Mouse (Mus musculus) left cerebral cortex, postnatal 14 days (tissue): ENCODE results near the gene Pak6. TPM values are rescaled to one million over a fixed set of nuclear protein-coding genes. Genes with fewer than 3 reads are reported as not detected.
"Not testable (repeated sequence)": the region's sequence is repeated elsewhere in the genome, so short reads cannot be mapped to it uniquely, and the experiment has no call there.

Source experiments
- DNase-seq, 2 experiments: peaks; one replicate each; pipeline ENCODE4 v3.0.0; 2021 to 2022; ENCODE audit warnings: low spot score in 2 of 2, mixed read lengths in 1 of 2
- intact Hi-C: fragments of 180-260 bp; cut with DNase I; formaldehyde crosslinking; loops from one replicate; pipeline ENCODE4 v1.15.1; 2025
- long read RNA-seq, 2 experiments: library from polyadenylated mRNA; stranded (forward); transcript quantifications; one replicate each; pipeline ENCODE4 v2.0.0; 2021
- total RNA-seq, 2 experiments: library from RNA; stranded (reverse); gene quantifications; 2 replicates each; pipeline ENCODE4 v1.2.3; 2021

Gene Pak6
- total RNA-seq = 100 to 1,000 TPM; 117 to 122 TPM
- long read RNA-seq, experiment 1, full-length matches to known transcripts = 4 of 165 reads
- long read RNA-seq, experiment 1, partial matches to known transcripts = 103 of 165 reads
- long read RNA-seq, experiment 1, other reads (novel, unspliced or antisense) = 58 of 165 reads
- long read RNA-seq, experiment 2, partial matches to known transcripts = 115 of 192 reads
- long read RNA-seq, experiment 2, other reads (novel, unspliced or antisense) = 76 of 192 reads

DNA sequence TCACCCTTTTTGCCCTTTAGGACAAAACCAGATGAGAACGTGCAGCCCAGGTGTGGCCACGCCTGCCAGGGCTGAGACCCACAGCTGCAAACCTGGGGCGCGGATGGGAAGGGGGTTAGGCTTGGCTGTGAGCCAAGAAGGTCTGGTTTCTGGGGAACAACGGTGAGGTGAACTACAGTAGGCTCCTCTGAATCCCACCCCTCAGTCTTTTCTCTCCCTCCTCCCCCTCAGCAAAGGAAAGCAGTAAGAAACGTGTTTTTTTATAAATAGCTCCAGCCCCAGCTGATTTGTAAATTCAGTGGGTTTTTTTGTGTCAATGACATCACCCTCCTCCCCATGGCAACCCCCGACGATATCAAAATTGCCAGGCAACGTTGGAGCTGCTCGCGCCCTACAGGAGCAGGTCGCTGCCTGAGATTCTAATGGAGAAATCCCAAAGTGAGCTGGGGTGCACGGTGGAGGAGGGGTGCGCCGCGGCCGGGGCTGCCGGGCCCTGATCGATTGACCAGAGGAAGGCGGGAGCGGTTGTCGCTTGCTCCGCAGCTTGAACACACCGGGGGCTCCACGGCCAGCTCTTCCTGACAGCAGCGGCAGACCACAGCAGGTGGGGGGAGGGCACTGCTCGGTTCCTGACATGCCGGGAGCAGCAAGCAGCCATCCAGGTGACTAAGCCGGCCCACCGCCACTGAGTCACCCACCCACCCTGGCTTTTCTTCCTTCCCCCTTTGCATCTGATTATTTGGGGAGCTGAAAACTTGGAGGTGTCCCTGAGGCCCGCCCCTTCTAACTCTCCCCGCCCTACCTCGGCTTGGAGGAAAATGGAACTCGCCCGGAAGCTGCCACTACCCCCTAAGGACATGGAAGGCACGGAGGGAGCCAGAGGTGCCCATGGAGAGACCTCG lies at the start of gene Pak6:
Gene Pak6 (plus strand): TSS at position 402 of the 902 bp plus-strand sequence.
- peak; percentile 73 to 84 for DNase-seq
- intact Hi-C loops = no loop called here

DNA sequence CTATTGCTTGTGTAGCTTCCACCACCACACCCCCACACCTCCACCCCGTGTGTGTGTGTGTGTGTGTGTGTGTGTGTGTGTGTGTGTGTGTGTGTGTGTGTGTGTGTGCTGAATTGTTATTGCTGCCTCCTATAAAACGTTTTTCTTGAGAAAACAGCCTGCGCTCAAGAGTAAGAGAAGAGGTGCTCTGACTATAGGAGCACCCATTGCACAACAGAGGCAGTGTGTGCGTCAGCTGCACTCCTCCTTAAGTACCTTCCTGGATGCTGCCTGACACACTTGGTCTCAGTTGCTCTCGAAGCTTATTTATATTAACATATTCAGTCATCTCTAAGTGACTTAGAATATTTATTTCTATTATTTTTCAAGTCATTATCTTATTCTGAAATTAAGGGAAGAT lies 45.1 kb upstream of the Pak6 start:
- intact Hi-C loops = no loop called here
- no peak for DNase-seq

DNA sequence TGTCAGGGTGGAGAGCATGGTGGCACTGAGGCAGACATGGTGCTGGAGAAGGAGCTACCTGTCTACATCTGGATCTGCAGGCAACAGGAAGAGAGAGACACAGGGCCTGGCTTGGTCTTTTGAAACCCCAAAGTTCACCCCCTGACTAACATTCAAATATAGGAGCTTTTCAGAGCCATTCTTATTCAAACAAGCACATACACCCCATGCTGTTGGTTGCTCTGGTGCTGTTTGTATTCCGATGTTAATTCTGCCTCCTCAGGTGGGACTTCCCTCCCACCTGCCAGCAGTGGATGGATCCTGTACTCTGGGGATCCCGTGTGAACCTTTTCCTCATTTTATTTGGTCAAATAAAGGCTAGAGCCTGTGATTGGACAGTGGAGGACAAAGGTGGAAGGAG lies 43.0 kb upstream of the Pak6 start:
- intact Hi-C loops = no loop called here
- DNase-seq = no peak

- intact Hi-C loops = no loop called here
Measured at GRCm38 (mm10) chr2:118620608-118621007, 42.5 kb upstream of the Pak6 start.

GRCm38 (mm10) chr2:118629276-118629675 lies 33.8 kb upstream of the Pak6 start:
- DNase-seq = peak; percentile 19 to 25

More at GRCm38 (mm10) chr2:118620608-118621007, 42.5 kb upstream of the Pak6 start:
- no peak for DNase-seq

DNA sequence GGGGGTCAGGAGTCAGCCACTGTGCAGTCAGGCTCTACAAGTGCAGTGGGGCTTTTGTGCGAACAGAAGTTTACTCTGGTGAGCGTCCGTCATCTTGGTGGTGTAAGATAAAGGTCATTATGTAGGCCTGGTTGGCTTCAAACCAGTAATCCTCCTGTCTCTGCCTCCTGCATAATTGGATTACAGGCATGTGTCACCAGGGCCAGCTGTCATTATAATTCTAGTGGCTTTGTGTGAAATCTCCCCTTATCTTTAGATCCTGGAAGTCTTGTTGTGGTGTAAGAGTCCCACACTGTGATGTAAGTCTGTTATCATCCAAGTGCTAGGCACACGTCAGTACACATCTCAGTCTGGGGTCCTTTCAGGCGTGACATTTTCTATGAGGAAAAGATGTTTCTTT lies 29.7 kb upstream of the Pak6 start:
- DNase-seq = no peak
- intact Hi-C loops = loop anchor here (10.0 kb wide), 1 partner anchor 369 kb away; no protein-coding TSS in a partner anchor

More at GRCm38 (mm10) chr2:118629276-118629675, 33.8 kb upstream of the Pak6 start:
- intact Hi-C loops = loop anchor here (5.0 kb wide), 1 partner anchor 142 kb away; no protein-coding TSS in a partner anchor

DNA sequence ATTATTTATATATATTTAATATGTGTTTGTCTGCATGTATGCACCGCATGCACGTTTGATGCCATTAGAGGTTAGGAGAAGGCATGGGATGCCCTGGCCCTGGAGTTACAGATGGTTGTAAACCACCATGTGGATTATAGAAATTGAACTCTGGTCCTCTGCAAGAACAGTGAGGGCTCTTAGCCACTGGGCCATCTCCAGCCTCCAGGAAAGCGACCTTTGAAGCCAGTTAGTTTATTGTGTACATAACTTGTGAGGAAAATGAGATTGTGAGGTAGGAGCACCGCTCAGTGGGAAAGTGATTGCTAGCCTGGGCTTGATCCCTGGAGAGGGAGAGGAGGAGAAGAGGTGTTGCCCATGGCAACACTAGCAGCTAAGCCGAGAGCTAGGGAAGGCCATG lies 25.8 kb upstream of the Pak6 start:
- intact Hi-C loops = loop anchor here (5.0 to 10.0 kb wide), 2 partner anchors 95 to 372 kb away; no protein-coding TSS in a partner anchor
- no peak for DNase-seq

DNA sequence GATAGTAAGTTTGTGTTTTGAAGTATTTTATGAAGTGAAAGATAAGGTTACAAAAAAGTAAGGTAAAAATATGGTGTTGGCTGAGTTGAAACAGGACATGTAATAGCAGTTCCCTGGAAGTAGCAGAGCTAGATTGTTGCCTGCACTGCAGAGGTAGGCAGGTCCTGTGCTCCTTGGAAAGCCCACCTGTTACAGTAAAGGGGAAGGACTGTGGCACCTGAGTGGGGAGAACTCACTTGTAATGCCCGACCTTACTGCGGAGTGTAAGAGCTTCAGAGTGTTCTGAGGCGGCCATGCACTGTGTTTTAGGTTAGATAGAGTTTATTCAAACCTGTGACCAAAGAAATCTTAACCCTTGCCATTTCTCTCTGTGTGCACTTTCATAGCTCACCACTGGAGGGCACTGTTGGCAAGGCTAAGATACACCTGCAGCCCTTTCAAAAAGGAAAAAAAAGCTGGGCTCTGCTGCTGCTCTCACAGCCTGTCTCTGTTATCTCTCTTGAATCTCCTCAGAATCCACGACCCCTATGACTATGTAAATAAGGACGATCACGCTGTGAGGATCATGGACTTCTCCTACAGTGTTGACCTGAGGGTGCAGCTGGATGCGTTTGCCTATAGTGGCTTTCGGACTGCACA lies 25.1 kb upstream of the Pak6 start:
- DNase-seq = peak; percentile 76 to 78
- intact Hi-C loops = loop anchor here (2.0 to 10.0 kb wide), 3 partner anchors 57 to 373 kb away; no protein-coding TSS in a partner anchor

GRCm38 (mm10) chr2:118638686-118639085 lies 24.4 kb upstream of the Pak6 start:
- DNase-seq = no peak
- intact Hi-C loops = loop anchor here (2.0 to 10.0 kb wide), 3 partner anchors 56 to 374 kb away; no protein-coding TSS in a partner anchor

- no peak for DNase-seq
- intact Hi-C loops = loop anchor here (2.0 kb wide), 1 partner anchor 242 kb away; no protein-coding TSS in a partner anchor
Measured at GRCm38 (mm10) chr2:118641147-118641546, 22.0 kb upstream of the Pak6 start.

DNA sequence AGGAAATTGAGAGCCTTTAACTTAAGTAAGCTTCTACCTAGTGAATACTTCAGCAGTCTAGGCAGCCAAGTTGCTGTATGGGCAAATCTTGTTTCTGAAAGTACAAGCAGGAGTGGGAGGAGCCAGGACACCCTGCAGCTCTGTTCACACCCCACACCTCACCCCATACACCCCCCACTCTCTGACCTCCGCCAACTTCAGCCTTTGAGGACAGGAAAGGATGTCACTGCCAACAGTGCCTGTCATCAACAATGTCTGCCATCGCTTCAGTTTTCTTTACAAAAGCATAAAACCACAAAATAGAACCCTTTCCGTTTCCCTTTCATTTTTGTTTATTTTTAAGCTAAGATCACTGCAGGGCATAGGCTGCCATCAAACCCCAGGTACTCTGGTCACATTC lies 20.7 kb upstream of the Pak6 start:
- DNase-seq = no peak
- intact Hi-C loops = no loop called here

DNA sequence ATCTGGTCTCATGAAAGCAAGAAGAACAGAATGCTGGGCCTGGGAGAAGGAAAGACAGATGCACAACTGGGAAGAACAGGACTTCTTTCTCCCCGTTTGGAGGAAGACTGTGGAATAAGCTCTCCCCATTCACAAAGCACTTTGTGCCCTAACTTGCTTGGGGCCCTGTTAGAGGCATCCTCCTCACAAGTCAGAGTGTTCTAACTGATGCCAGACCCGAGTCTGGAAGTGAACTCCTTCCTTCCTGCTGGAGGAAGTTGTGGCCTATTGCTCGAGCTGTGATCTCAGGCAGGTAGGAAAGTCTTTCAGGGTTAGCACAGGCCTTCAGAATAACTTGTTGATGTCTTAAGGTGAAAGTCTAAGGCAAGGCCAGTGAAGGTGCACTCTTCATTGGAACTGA lies 20.2 kb upstream of the Pak6 start:
- no peak for DNase-seq
- intact Hi-C loops = no loop called here

DNA sequence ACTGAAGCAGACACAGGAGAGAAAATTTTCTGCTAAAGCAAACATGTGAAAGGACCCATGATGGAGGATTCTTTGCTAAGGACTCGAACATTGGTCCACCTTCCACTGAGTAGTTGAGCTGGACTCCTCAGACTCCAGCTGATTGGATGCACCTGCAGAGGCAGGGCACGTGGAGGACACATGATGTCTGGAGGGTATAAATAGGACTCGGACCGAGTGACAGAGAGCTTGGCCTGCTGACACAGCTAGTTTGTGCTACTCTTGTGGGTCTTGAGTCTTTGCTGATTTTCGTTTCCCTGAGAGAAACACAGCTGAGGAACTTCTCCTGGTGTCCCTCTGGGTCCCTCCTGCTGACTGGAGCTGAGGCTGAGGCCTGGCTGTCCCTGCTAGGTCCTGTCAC lies 16.4 kb upstream of the Pak6 start:
- DNase-seq = peak in 1 of 2 experiments; percentile 15
- intact Hi-C loops = no loop called here

DNA sequence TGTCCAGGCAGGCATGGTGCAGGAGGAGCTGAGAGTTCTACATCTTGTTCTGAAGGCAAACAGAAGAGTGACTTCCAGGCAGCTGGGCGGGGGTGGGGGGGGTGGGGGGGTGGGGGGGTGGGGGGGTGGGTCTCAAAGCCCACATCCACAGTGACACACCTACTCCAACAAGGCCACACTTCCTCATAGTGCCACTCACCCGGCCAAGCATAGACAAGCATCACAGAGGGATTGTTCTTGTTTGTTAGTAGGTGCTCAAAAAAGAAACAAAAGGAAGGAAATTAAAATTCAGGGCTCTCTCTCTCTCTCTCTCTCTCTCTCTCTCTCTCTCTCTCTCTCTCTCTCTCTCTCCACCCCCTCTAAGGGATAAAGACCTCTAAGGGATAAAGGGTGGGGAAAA lies 12.4 kb upstream of the Pak6 start:
- intact Hi-C loops = loop anchor here (5.0 kb wide), 1 partner anchor 37 kb away; no protein-coding TSS in a partner anchor

GRCm38 (mm10) chr2:118656688-118657281 lies 6.3 kb upstream of the Pak6 start:
- intact Hi-C loops = no loop called here
- no peak for DNase-seq

More for the DNA sequence above, 12.4 kb upstream of the Pak6 start:
- not testable (repeated sequence) for DNase-seq

DNA sequence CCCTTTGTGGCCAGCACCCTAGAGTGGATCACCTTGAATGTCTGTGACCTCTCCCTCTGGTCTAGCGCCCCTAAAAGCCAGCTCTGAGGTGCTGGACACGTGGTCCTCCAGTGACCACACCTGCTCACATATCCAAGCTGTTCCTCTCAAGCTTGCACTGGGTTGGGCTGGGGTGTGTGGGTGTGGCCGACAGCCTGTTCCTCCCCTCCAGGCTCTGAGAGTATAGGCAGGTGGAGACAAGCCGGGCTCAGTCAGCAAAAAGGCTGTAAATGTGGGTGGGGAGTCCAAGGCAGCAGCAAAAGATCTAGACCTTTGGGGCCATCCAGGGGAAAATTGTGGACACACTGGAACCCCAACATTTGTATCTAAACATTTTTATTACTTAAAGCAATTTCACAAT lies 4.6 kb upstream of the Pak6 start:
- intact Hi-C loops = no loop called here
- DNase-seq = no peak

- DNase-seq = peak; percentile 45 to 69
- intact Hi-C loops = no loop called here
Measured at GRCm38 (mm10) chr2:118659077-118659476, 4.0 kb upstream of the Pak6 start.

- intact Hi-C loops = no loop called here
Measured at GRCm38 (mm10) chr2:118659493-118659892, 3.6 kb upstream of the Pak6 start.

DNA sequence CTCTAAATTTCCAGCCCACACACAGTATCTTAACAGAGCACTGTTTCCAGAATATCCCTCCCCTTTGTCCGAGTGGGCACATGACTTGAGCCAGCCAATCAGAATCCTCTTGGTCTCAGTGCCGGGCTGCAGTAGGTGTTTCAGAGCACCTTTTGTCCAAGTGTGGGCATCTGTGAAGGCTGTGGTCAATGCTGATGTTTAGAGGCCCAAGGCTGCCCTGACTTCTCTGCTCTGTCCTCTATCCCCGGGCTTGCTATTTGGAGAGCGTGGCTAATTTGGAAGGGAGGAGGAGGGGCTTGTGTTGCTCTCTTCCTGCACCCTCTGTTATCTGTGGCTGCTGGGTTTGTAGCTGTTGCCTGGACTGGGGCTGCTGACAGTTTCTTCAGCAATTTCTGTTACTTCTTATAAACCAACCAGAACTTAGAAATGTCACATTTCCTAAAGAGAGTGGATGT lies 3.1 kb upstream of the Pak6 start:
- intact Hi-C loops = no loop called here

More at GRCm38 (mm10) chr2:118659493-118659892, 3.6 kb upstream of the Pak6 start:
- DNase-seq = no peak

More for the DNA sequence above, 3.1 kb upstream of the Pak6 start:
- DNase-seq = no peak
